In the genomic region with DNA sequence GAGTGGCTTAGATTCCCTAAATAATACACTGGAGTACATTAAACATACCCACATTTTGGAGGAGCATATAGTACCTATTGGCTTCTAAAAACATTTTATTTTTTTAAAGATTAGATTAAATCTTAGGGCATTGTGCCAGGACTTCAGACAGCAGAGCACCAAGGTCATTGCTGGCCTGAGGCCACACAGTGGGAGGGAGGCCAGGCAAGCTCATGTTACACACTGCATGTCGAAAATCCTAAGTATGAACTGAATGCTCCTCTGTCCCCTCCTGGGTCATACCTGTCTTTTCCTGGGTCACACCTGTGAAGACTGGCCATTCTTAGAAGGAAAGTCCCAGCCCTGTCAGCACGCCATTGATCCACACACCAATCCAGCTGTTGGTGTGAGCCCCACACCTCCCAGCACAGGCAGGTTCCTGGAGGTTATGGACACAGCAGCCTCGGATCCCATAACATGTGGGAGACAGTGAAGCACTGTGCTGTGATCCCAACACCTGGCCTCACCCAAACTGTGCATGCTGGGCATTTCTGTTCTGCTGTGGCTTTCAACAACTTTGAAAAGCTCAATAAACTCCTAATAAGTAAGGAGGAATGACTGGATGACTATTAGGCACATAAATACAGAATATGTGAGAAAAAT, we compare ENCODE assay signal across 11 mouse cellular contexts.
DNase-seq lines count a peak whose midpoint lies in the region; ATAC-seq lines count a peak whose summit lies in the region.
"Had no signal": no experiment of that assay in that cellular context is flagged by ENCODE, and none has a peak within 500 bp of the region (broad histone marks: within the 10 kb centered on the region; RNA-seq: fewer than 3 reads in every experiment).

No protein-coding gene starts in this region.

- H3K4me1 ChIP-seq in kidney, embryonic 16.5 days (ENCODE audit: insufficient read depth, low read length) = peaks cover 29% of the 10 kb centered on the region

- H3K27me3 ChIP-seq in kidney, embryonic 16.5 days (ENCODE audit: insufficient read depth, low read length) = no peaks in the 10 kb centered on the region

- no peak overlapping the region for H3K9ac ChIP-seq in kidney, embryonic 16.5 days (replicated peaks; ENCODE audit: low read length)
- H3K9ac ChIP-seq: forebrain, postnatal 0 days had no signal

- peak; percentile 43 for DNase-seq in embryo, embryonic 10 days (ENCODE audit: low spot score)
- DNase-seq in embryo, embryonic 10.5 days (ENCODE audit: low spot score) = no peak
- peak; percentile 50 for DNase-seq in testis, postnatal 10 days (ENCODE audit: low spot score)
- no peak for DNase-seq in testis, postnatal 14 days (ENCODE audit: low spot score)
- no peak for DNase-seq in spleen, postnatal 36 days (ENCODE audit: low spot score in 2 of 2)
- no peak for DNase-seq in lung, postnatal 10 days
- DNase-seq in frontal cortex, postnatal 14 days (ENCODE audit: low spot score in 2 of 2) = no peak
- DNase-seq: forebrain, postnatal 0 days; right cerebral cortex, postnatal 25 days had no signal

- H3K27ac ChIP-seq in kidney, embryonic 16.5 days (ENCODE audit: low read length) = peak overlapping the region; percentile 71

- no peak overlapping the region for H3K4me2 ChIP-seq in kidney, embryonic 16.5 days (replicated peaks; ENCODE audit: low read depth, low read length)

- H3K36me3 ChIP-seq in kidney, embryonic 16.5 days (ENCODE audit: insufficient read depth, low read length) = no peaks in the 10 kb centered on the region

- no peak overlapping the region for H3K4me3 ChIP-seq in kidney, embryonic 16.5 days (ENCODE audit: low read length)

- 12% methylated on average over 3 of the region's 3 CpGs for WGBS in kidney, embryonic 16.5 days

- ATAC-seq in kidney, embryonic 16.5 days (ENCODE audit: low FRiP score, low TSS enrichment) = peak; percentile 66; the same call in 1 of the 2 replicates
- ATAC-seq: Patski had no signal

- H3K9me3 ChIP-seq in kidney, embryonic 16.5 days (ENCODE audit: low read length) = no peaks in the 10 kb centered on the region

Comparison
In these comparisons a context has a peak if more than half of its experiments do, and no peak if none do; other contexts are left out.
1. DNase-seq: peak in embryo, embryonic 10 days (single experiment) and testis, postnatal 10 days (single experiment); none in embryo, embryonic 10.5 days (single experiment), testis, postnatal 14 days (single experiment), spleen, postnatal 36 days (0 of 2), lung, postnatal 10 days (single experiment) and frontal cortex, postnatal 14 days (0 of 2).